Mouse (Mus musculus) urinary bladder, postnatal 25 days (tissue): ENCODE results near the gene Gm11634.
"Not testable (repeated sequence)": the region's sequence is repeated elsewhere in the genome, so short reads cannot be mapped to it uniquely, and the experiment has no call there.

ENCODE experiments used
- DNase-seq: peaks from one replicate; pipeline ENCODE4 v3.0.0; 2022; ENCODE audit warnings: low spot score

Gm11634 gene

GRCm38 (mm10) chr11:101599156-101599555 lies at the start of gene Gm11634:
Gene Gm11634 (minus strand): TSS chr11:101599256.
- DNase-seq: no peak

- DNase-seq: not testable (repeated sequence)
Observed at GRCm38 (mm10) chr11:101647093-101647492, 48.0 kb upstream of the Gm11634 start.

GRCm38 (mm10) chr11:101646283-101646794 lies 47.3 kb upstream of the Gm11634 start:
- peak; percentile 32 for DNase-seq

GRCm38 (mm10) chr11:101645411-101646282 lies 46.6 kb upstream of the Gm11634 start:
- peak; percentile 56 for DNase-seq

GRCm38 (mm10) chr11:101645043-101645410 lies 46.0 kb upstream of the Gm11634 start:
- not testable (repeated sequence) for DNase-seq

- DNase-seq: no peak
Observed at GRCm38 (mm10) chr11:101644591-101644990, 45.5 kb upstream of the Gm11634 start.

- no peak for DNase-seq
Observed at GRCm38 (mm10) chr11:101642931-101643330, 43.9 kb upstream of the Gm11634 start.

- DNase-seq: peak; percentile 17
Observed at GRCm38 (mm10) chr11:101641710-101642642, 42.9 kb upstream of the Gm11634 start.

GRCm38 (mm10) chr11:101640857-101641709 lies 42.0 kb upstream of the Gm11634 start:
- DNase-seq: peak; percentile 69

GRCm38 (mm10) chr11:101639761-101640160 lies 40.7 kb upstream of the Gm11634 start:
- no peak for DNase-seq

GRCm38 (mm10) chr11:101635660-101636059 lies 36.6 kb upstream of the Gm11634 start:
- no peak for DNase-seq

GRCm38 (mm10) chr11:101628733-101629417 lies 29.8 kb upstream of the Gm11634 start:
- not testable (repeated sequence) for DNase-seq

- DNase-seq: peak; percentile 89
Observed at GRCm38 (mm10) chr11:101627857-101628559, 29.0 kb upstream of the Gm11634 start.

- peak; percentile 68 for DNase-seq
Observed at GRCm38 (mm10) chr11:101626995-101627856, 28.2 kb upstream of the Gm11634 start, which contains the start of gene Rdm1. Gene Rdm1 (plus strand): TSS chr11:101627195.

- no peak for DNase-seq
Observed at GRCm38 (mm10) chr11:101626649-101626994, 27.6 kb upstream of the Gm11634 start.

- not testable (repeated sequence) for DNase-seq
Observed at GRCm38 (mm10) chr11:101620022-101620655, 21.1 kb upstream of the Gm11634 start.

GRCm38 (mm10) chr11:101618596-101618995 lies 19.5 kb upstream of the Gm11634 start:
- DNase-seq: no peak

- no peak for DNase-seq
Observed at GRCm38 (mm10) chr11:101617849-101618248, 18.8 kb upstream of the Gm11634 start.
